8 mouse cellular contexts compared by ENCODE assay signal in genomic region chrX:75096163-75096770, GRCm38 (mm10). TPM values are rescaled to one million over a fixed set of nuclear protein-coding genes. Genes with fewer than 3 reads are reported as not detected.
DNase-seq lines count a peak whose midpoint lies in the region; ATAC-seq and TF ChIP-seq lines count a peak whose summit lies in the region.

No protein-coding gene starts in this region.

- DNase-seq in cerebellum, adult 2 months, result peak in 1 of 2 experiments; percentile 10
- no peak for DNase-seq in cerebellum, adult 11 months
- peak; percentile 59 for DNase-seq in 416B (ENCODE audit: low read depth)
- no peak for DNase-seq in embryonic facial prominence, embryonic 10.5 days (ENCODE audit: low spot score)
- DNase-seq in heart, postnatal 4 days, result peak; percentile 15
- no peak for DNase-seq in liver, embryonic 13.5 days
- DNase-seq in splenic B cell, adult 2 months (ENCODE audit: low read depth, low spot score), result peak; percentile 2
- no peak for DNase-seq in cerebellum, postnatal 36 days

- H3K9ac ChIP-seq in liver, embryonic 13.5 days, result peak overlapping the region; percentile 78

- no peaks in the 10 kb centered on the region for H3K4me1 ChIP-seq in cerebellum, adult 2 months (ENCODE audit: control insufficient read depth, insufficient read depth, low read length)
- H3K4me1 ChIP-seq in embryonic facial prominence, embryonic 10.5 days, result no peaks in the 10 kb centered on the region
- H3K4me1 ChIP-seq in liver, embryonic 13.5 days (replicated peaks), result peaks cover 13% of the 10 kb centered on the region

- no peaks in the 10 kb centered on the region for H3K27me3 ChIP-seq in cerebellum, adult 2 months (ENCODE audit: control insufficient read depth, insufficient read depth, low read length)
- no peaks in the 10 kb centered on the region for H3K27me3 ChIP-seq in embryonic facial prominence, embryonic 10.5 days (replicated peaks; ENCODE audit: low read depth, poor library complexity, severe bottlenecking)
- no peaks in the 10 kb centered on the region for H3K27me3 ChIP-seq in liver, embryonic 13.5 days
- H3K27me3 ChIP-seq in splenic B cell, adult 2 months (ENCODE audit: control insufficient read depth, insufficient read depth, low read length, poor library complexity, severe bottlenecking), result no peaks in the 10 kb centered on the region

- H3K4me2 ChIP-seq in liver, embryonic 13.5 days, result peak overlapping the region; percentile 72

- TF ChIP-seq POLR2A in cerebellum, adult 2 months (IDR thresholded peaks at IDR 0.05; ENCODE audit: borderline replicate concordance, insufficient read depth, low read length), result no peak; the same call in 1 of the 2 replicates

- H3K9me3 ChIP-seq in embryonic facial prominence, embryonic 10.5 days, result no peaks in the 10 kb centered on the region
- H3K9me3 ChIP-seq in liver, embryonic 13.5 days (replicated peaks), result no peaks in the 10 kb centered on the region

- peak overlapping the region; percentile 92 for H3K4me3 ChIP-seq in cerebellum, adult 2 months (replicated peaks; ENCODE audit: insufficient read depth, low read depth, low read length)
- H3K4me3 ChIP-seq in embryonic facial prominence, embryonic 10.5 days, result peak overlapping the region; percentile 64
- H3K4me3 ChIP-seq in liver, embryonic 13.5 days (replicated peaks), result peak overlapping the region; percentile 69

- ATAC-seq in liver, embryonic 13.5 days (ENCODE audit: low read depth), result peak; percentile 50

- WGBS in cerebellum, adult 2 months, result 6% methylated on average over 23 of the region's 23 CpGs
- WGBS in embryonic facial prominence, embryonic 10.5 days, result 22% methylated on average over 23 of the region's 23 CpGs
- 9% methylated on average over 23 of the region's 23 CpGs for WGBS in liver, embryonic 13.5 days (ENCODE audit: insufficient replicate concordance)

- TF ChIP-seq CTCF in cerebellum, adult 2 months (IDR thresholded peaks at IDR 0.05; ENCODE audit: borderline replicate concordance, insufficient read depth, low read depth, low read length), result no peak

- peaks cover 30% of the 10 kb centered on the region for H3K36me3 ChIP-seq in embryonic facial prominence, embryonic 10.5 days (replicated peaks)
- H3K36me3 ChIP-seq in liver, embryonic 13.5 days, result peaks cover 28% of the 10 kb centered on the region
- no peaks in the 10 kb centered on the region for H3K36me3 ChIP-seq in splenic B cell, adult 2 months (ENCODE audit: control insufficient read depth, insufficient read depth, low read length, poor library complexity, severe bottlenecking)

- H3K27ac ChIP-seq in cerebellum, adult 2 months (ENCODE audit: insufficient read depth, low read length), result no peak overlapping the region
- H3K27ac ChIP-seq in embryonic facial prominence, embryonic 10.5 days (replicated peaks), result peak overlapping the region; percentile 87
- H3K27ac ChIP-seq in liver, embryonic 13.5 days, result peak overlapping the region; percentile 79

RNA-seq across cellular contexts. Expression of gene Dkc1, which starts 0.6 kb away (rescaled TPM):
- polyA plus RNA-seq in cerebellum, adult 2 months (2012; rRNA removed), result 43.9 and 48.8 TPM in 2 replicates
- polyA plus RNA-seq in embryonic facial prominence, embryonic 10.5 days (2016; fragmentation: Nextera tagmentation; extraction: Ambion mirVana), result 240 and 247 TPM in 2 replicates
- total RNA-seq in heart, postnatal 4 days (2021), result 10 to 100 TPM; 31.9 to 33.6 TPM
- polyA plus RNA-seq in liver, embryonic 13.5 days (2015; fragmentation: Nextera tagmentation; extraction: Ambion mirVana), result 136 and 168 TPM in 2 replicates

RNA-seq across cellular contexts. Expression of gene Gab3, which starts 11.0 kb away (rescaled TPM):
- polyA plus RNA-seq in cerebellum, adult 2 months (2012; rRNA removed), result 1.6 and 1.8 TPM in 2 replicates
- 0.74 and 0.85 TPM in 2 replicates for polyA plus RNA-seq in embryonic facial prominence, embryonic 10.5 days (2016; fragmentation: Nextera tagmentation; extraction: Ambion mirVana)
- 1 to 10 TPM; 2.0 to 2.5 TPM for total RNA-seq in heart, postnatal 4 days (2021)
- polyA plus RNA-seq in liver, embryonic 13.5 days (2015; fragmentation: Nextera tagmentation; extraction: Ambion mirVana), result 1.2 and 1.3 TPM in 2 replicates

RNA-seq across cellular contexts. Expression of gene Mpp1, which starts 34.5 kb away (rescaled TPM):
- polyA plus RNA-seq in cerebellum, adult 2 months (2012; rRNA removed), result 45.3 and 48.7 TPM in 2 replicates
- polyA plus RNA-seq in embryonic facial prominence, embryonic 10.5 days (2016; fragmentation: Nextera tagmentation; extraction: Ambion mirVana), result 23.4 and 24.8 TPM in 2 replicates
- total RNA-seq in heart, postnatal 4 days (2021), result 10 to 100 TPM; 20.0 to 28.5 TPM
- 104 and 113 TPM in 2 replicates for polyA plus RNA-seq in liver, embryonic 13.5 days (2015; fragmentation: Nextera tagmentation; extraction: Ambion mirVana)

Comparison
In these comparisons a context has a peak if more than half of its experiments do, and no peak if none do; other contexts are left out.
1. DNase-seq: peak in 416B (single experiment), heart, postnatal 4 days (single experiment) and splenic B cell, adult 2 months (single experiment); none in cerebellum, adult 11 months (single experiment), embryonic facial prominence, embryonic 10.5 days (single experiment), liver, embryonic 13.5 days (single experiment) and cerebellum, postnatal 36 days (0 of 2).
2. Peak in every context shown above with its lines, with median percentiles within 50 percentile points of each other: H3K4me3 ChIP-seq.